Mouse (Mus musculus) R1 (cell line): ENCODE results near the gene Etl4.
"Not testable (repeated sequence)": the region's sequence is repeated elsewhere in the genome, so short reads cannot be mapped to it uniquely, and the experiment has no call there.

Experiments used
- DNase-seq: peaks from one replicate; pipeline ENCODE4 v3.0.0-alpha.2; 2018; ENCODE audit warnings: low read depth, low spot score

Etl4 gene

DNA sequence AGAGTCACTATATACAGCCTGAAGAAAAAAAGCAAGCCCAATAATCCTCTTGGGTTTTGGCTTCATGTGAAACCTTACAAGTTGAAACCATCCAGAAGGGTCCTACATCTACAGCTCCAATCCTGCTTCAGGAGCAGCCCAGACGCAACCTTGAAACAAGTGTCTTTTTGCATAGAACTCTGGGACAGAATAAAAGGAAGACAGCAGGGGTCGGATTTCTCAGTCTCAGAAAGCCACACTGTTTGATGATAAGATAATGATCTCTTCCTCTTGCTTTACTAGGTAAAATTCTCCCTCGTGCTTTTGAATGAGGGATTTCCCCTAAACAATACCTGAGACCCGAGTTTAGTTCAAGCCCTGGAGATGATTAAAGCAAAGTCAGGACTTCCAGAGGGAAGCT lies 385.0 kb downstream of the Etl4 start:
- DNase-seq: peak; percentile 84

DNA sequence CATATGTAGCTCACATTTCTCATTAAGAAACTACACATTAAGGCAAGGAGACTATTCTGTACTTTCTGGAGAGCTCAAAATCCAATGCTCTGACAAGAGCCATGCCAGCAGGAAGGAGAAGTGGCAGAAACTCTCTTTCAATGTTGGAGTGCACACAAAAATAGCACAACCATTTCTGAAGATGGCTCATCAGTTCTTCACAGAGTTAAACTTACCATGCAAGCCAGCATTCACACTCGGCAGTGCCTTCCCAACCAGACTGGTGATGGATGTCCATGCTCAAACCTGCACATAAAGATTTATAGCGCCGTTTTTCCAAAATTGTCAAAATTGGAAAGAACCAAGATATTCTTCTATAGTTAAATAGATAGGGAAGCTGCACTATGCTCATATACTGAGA lies 392.9 kb downstream of the Etl4 start:
- DNase-seq: no peak

DNA sequence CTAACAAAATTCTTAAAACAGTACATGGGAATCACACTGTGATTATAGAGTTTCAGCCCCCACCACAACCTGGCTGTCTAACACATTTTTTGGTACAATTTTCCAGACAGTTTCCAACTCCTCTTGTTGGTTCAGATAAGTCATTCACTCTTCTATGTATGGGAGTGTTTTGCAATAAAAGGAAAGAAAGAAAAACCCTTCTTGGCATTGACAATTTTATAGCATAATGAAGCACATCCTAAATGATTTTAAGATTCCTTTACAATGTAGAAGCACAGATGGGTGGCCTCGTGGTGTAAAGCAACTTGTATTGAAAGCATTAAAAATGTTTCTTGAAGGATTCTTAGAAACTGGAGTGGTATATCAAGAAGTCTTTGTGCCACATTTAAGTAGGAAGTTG lies 415.4 kb downstream of the Etl4 start:
- DNase-seq: no peak

DNA sequence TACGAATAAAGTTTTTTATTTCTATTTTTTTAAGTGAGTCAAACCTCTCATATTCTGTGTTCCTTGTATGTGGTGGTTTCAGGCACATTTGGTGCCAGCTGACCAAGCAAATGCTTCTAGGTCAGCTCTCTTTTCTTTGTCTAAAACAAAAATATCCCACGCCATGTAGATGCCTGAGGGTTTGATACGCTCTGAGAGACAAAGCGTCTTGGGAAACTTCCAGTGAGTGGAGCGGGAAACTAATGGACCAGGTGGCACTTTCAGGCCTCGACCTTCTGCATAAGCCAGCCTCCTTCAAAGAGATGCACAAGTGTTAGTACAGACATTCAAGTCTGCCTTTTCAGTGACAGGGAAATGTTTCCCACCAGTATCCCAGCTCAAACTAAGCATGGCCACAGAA lies 426.6 kb downstream of the Etl4 start:
- no peak for DNase-seq

DNA sequence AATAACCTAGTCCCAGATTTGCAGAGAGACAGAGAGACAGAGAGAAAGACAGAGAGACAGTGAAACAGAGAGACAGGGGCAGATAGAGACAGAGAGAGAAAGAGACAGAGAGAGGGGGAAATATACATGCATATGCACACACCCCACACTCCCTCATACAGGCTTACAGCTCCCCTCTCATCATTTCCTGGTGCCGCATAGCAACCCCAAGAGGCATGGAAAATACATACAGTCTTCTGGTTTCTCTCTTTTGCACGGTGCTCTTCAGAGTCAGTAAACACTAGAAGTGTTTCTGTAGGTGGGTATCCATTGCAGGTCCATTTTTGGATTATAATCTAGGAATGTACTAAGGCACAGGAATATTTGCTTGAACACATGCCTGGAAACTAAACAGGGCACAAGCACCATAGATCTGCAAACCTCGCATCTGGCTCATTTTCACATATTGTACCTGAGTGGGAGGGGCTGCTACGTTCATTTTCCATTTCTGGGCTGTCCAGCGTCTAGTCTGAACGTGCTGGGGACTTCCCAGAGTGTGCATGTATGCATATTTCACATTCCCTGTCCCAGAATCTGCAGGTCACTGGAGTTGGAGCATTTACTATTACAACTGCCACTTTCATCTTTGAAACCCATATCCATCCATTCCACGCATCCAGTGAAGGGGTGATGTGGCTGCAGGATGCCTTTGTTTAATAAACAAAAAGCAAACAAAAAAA lies 429.6 kb downstream of the Etl4 start:
- peak; percentile 7 for DNase-seq

DNA sequence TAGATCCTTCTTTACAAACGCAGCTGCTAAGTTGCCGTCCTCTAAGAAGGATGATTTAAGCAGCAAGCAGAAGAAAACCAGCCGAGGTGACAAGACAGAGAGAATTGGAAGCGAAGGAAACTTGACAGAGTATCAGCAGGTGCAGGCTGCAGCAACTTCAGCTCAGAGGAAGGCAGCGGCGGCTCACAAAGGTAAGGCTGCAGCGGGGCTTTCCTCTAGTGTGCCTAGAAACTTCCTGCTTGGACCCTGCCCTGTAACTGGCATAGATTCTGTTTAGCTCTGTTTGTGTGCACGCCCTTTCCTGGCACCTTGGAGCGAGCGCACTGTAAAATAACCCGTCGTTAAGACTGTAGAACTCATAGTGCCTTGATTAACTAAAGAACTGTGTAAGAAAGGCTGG lies 430.3 kb downstream of the Etl4 start:
- peak; percentile 42 for DNase-seq

DNA sequence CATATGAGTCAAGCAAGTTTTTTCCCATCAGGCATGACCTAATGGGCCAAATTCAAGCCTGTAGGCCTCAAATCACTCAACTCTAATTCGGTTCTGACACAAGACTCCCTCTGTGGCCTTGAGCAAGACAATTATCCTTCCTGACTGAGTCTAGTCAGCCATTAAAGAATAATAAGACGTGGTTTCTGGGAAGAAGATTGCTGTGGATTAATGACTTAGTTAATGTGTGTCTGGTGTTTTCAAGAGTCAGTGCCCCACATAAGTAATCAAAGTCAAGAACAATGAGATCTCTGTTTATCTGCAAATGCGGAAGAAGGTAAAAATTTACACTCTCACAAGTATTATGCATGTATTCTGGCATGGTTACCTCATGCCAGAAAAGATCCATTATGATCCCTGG lies 437.3 kb downstream of the Etl4 start:
- no peak for DNase-seq

DNA sequence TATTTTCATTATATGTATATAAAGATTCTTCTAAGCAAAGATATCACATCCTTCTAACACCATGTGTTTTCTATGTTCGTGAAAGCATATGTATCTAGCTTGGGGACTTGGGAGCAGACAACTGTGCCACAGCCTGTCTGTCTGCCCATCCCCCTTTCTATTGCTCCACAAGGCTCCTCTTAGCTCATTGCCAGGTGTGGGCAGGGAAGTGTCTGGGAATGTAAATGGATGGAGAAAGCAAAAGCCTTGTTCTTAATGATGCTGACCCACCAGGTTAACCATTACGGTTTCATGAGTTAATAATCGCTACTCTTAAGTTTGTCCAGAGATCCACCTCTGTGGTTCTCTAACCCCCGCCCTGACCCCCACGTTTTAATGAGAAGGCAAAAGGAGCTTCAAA lies 439.7 kb downstream of the Etl4 start:
- no peak for DNase-seq

DNA sequence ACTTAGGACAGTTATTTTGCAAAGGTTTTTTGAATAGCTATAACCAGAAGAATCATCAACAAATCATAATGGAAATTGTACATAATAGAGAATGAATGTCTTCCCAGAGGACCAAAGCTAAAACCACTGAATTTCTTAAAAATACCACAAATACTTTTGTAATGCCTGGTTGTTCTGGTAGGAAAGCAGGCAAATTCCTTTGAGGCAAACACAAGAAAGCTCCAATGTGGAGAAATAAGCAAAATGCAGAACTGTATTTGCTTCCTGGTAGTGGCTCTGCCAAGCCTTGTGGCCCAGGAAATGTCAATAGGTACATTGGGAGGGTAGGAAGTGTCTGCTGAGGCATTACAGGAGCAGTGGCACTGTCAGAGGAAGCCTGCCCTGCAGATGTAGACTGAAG lies 443.2 kb downstream of the Etl4 start:
- DNase-seq: no peak

DNA sequence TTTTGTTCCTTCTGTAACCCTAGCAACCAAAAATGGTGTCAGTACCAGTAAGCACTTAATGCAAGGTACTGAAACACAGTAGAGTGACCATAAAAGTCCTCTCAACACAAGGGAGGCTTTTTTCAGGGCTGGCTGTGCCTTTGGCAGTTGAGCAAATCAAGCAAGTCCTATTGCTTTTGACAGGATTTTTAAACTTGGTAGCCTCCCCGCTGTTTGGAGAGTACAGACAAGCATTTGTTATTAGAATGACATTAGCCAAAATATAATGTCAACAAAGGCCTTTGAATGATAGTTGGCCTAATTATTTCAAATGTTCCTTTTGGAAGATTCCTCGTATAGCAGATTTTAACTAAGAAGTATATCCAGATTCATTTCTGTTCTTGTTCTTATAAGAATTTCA lies 467.4 kb downstream of the Etl4 start:
- no peak for DNase-seq

DNA sequence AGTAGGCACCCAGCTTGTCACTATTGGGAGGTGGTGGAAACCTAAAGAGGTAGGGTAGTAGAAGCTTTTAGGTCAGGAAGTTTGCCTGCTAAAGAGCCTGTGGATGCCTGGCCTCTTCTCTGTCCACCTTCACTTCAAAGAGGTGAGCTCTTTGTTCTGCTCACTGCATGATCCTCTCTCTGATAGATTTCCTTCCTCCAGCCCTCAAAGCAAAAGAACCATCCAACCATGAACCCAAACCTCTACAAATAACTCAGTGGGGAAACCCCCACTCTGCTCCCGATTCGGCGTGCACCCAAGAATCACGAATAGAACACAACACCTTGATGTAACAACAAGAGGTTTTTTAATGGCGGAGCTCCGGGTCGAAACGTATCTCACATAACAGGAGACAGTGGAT lies 471.3 kb downstream of the Etl4 start:
- DNase-seq: not testable (repeated sequence)

DNA sequence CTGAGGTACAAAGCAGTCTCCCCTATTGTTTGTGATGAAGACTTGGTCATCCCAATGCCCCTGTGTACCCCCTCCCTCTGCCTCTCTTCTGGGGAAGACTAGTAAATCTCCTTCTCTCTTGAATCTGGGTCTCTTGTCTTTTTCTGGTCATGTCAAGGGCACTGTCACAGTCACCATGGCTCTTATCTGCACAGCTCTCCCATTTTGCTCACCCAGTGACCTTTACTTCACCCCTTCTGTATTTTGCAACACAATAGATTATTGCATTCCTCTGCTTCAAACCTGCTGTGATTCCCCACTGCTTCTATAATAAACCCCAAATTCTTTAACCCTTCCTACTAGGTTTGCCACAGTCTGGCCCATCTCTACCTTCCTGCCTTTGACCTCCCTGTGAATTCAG lies 484.5 kb downstream of the Etl4 start:
- peak; percentile 98 for DNase-seq

DNA sequence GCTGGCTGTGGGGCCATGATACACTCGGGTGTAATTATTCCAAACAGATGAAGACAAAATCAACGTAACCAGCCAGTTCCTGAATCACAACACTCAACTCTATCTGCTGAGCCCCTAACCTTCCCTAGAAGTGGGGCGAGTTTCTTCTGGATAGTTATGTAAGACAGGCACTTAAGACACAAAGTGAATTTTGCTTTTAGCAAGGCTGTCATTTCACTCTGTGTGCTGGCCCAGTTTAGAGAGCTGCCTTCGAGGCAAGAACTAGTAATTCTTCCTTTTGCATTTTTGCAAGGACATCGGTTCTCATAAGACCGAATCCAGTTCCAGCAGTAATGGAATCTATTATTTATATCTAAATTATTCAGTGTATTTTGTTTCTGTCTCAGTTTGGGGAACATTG lies 487.4 kb downstream of the Etl4 start:
- DNase-seq: no peak

DNA sequence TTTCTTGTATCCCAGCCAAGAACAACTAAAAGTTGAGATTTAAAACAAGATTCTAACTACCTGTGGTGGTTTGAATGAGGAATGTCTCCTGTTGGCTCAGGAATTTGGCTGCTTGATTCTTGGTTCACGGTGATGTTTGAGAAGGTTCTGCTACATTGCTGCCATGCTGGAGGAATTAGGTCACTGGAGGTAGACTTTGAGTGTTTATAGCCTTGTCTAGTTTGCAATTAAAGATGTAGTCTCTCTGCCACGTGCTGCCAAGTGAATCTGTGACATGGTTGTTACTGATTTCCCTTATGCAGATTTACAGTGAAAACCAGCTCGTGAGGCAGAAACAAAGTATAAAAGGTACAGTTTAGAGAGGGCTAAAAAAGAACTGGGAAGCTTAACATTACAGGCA lies 491.0 kb downstream of the Etl4 start:
- no peak for DNase-seq

DNA sequence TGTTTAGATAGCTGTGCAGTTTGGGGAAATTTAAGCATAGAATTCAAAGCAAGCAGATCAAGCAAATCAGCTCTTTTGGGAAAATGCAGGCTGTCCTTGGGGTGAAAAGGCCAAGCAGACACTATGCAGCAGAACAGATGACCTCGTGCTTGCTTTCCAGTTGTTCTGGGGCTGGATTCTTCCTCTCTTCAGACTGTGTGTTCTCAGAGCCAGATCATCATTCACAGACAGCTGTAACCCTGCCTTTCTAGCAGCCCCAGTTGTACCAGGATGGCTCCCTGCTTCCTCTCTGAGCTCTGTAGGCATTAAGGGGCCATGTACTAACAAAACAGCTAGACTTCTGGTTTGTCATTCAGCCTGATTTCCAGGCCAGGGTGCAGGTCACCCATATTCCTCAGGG lies 494.8 kb downstream of the Etl4 start:
- no peak for DNase-seq

DNA sequence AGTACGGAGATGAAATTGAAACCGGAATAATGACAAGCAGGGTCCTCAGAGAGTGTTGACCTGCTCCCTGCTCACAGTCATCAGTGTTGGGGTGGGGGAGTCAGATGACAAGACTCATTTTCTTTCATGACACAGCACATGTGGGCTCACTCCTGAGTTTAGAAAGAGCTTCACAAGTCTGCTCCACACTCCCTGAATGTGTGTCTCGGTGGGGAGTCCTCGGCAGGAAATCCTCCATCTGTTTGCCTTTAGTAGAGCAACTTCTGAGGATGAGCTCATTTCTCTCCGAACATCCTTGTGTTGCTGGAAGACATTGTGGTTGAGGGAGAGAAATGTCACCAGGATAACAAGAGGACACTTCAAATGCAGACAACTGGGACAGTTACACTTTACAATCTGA lies 497.5 kb downstream of the Etl4 start:
- DNase-seq: peak; percentile 66

DNA sequence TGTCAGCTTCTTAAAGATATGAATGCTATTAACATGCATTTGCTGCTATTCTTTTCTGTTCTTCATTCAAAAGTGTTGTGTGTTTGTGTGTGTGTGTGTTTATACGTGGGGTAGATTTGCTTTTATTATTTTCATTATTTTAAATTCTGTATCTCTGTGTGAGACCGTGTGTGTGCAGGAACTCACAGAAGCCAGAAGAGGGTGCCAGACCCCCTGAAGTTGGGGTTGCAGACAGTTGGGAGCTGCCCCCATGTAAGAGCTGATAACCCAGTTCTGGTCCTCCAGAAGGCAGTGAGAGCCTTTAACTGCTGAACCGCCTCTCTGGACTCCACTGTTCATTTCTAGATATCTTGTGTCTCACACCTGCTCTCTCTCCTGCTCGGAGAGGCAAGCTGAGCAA lies 505.3 kb downstream of the Etl4 start:
- DNase-seq: peak; percentile 82

DNA sequence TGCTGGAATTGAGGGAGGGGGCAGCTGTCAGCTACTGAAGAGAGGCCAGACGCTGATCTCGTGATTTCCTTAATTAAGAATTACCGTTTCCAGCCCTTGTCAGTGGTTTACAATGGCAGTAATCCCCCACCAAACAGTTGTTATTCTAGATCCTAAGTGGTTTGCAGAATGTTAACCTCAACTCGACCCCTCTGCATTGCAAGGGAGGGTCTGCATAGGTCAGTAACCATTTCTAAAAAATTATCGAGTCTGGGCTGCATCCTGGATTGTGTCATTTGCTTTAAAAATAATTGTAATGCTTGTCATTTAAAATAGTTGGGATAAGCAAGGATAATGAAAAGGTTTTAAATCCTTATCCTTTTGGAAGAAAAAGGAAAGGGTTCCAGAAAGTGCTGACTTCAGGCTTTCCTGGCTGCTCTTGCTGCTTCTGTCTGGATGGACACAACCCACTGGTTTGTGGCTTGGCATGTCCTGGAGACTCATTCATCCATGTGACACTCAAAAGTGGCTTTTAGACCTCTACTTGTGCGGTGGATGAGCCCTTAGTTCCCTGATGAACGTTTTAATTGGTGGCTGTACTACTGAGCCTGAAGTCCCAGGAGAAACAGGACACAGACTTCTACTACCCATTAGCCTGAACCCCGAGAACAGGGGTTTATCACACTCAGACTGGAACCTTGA lies 507.5 kb downstream of the Etl4 start:
- no peak for DNase-seq

DNA sequence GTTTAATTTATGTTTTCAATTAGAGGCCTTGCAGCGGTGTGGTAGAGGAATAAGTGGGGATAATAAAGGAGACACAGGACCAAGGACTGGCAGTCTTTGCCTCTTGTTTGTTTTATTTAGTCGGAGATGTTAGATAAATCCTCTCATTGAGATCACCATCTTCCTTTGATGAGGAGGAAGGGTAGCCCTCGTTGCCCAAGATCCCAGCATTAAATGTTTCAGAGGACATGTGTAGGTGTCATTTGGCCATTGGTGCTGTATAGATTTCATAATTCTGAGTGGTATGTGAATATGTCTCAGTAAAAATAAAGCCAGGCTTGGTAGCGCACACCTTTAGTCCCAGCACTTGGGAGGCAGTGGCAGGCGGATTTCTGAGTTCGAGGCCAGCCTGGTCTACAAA lies 508.4 kb downstream of the Etl4 start:
- no peak for DNase-seq

DNA sequence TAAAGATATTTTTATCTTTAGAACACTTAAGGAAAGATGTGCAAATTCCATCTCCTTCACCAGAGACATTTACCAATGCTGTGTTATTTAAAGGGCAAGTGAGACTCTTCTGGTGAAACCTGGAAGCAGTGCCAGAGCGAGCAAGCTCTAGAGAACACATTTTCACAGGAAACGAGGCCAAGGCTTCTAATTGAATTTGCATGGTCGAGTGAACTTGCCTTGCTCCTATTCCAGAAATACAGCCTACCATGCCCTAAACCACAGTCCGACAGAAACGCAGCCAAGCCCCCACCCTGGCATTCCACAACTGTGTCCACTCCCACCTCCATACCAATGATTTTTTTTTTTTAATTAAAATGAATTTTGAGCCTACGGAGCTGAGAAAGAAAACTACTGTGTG lies 510.4 kb downstream of the Etl4 start:
- no peak for DNase-seq

DNA sequence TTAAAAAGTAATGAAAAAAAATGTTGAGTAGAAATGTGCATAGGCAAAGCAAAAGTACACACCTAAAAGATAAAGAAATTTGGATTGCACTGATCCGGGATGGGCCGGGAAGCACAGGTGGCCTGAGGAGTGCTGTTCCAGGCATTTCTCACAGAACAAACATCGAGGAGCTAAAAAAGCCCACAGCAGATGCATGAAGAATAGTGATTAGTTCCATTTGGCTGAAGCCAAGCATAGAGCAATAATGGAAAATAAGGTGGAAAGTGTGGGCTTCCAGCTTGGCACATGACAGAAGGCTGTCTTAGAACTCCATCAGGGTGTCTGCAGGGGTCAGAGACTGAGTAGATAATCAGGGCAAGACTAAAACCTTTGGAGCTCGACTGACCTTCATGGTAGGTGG lies 512.7 kb downstream of the Etl4 start:
- DNase-seq: no peak

DNA sequence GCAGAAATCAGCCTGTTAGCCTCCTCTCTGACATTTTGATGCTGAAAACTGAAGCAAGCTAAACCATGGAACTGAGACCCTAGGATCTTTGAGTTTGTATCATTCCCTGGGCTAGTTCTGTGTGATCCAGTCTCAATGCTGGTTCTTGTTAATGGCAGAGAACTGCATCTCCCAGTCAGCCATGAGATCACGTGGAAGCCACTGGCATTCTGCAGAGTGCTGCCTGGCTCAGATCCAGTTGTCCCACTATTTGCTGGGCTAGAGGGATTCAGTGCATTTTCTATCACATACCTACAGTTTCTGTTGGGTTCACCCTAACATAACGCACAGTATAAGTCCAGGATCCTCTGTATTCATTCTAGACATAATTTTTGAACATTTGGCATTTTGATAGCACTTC lies 524.1 kb downstream of the Etl4 start:
- no peak for DNase-seq

DNA sequence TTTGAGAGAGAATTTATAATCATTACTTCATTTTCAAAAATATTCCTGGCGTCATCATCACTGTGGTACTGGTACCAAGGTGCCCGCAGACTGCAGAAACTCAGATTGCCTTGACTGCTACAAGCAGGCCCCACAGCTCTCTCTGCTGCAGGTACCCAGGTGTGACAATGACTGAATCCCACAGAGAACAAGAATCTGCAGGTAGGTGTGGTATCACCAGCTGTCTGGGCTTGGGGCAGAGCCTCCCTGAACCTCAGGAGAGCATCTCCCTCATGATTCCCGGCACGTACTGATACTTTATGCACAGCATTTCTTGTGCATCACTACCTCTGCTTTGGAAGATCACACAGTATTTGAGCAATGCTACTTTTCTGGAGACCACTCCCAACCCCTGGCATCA lies 526.0 kb downstream of the Etl4 start:
- no peak for DNase-seq

DNA sequence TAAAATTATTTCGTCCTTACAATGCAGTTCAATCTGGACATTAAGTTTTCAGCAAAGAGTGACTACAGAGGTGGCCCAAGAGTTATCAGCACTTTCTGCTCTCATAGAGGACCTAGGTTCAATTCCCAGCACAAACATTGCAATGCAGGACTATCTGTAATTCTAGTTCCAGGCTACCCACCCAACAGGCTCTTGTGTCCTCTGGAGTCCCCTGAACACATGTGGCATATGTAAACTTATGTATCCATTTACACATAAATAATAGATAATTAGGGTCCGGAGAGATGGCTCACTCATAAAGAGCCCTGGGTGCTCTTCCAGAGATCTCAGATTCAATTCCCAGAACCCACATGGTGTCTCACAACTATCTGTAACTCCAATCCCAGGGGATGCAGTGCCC lies 533.2 kb downstream of the Etl4 start:
- no peak for DNase-seq
